Mouse (Mus musculus) left cerebral cortex, postnatal 25 days (tissue): ENCODE results near the gene Slc37a1. TPM values are rescaled to one million over a fixed set of nuclear protein-coding genes. Genes with fewer than 3 reads are reported as not detected.

Experiments used
- DNase-seq, 2 experiments: peaks; one replicate each; pipeline ENCODE4 v3.0.0; 2022; ENCODE audit warnings: low spot score in 2 of 2, mixed read lengths in 1 of 2
- intact Hi-C: fragments of 180-260 bp; cut with DNase I; formaldehyde crosslinking; loops from one replicate; pipeline ENCODE4 v1.15.1; 2025
- total RNA-seq, 2 experiments: library from RNA; stranded (reverse); gene quantifications; 2 replicates each; pipeline ENCODE4 v1.2.3; 2021

The Slc37a1 gene
- total RNA-seq, 2 experiments from 2014 or later, result 6.7 to 9.9 TPM

DNA sequence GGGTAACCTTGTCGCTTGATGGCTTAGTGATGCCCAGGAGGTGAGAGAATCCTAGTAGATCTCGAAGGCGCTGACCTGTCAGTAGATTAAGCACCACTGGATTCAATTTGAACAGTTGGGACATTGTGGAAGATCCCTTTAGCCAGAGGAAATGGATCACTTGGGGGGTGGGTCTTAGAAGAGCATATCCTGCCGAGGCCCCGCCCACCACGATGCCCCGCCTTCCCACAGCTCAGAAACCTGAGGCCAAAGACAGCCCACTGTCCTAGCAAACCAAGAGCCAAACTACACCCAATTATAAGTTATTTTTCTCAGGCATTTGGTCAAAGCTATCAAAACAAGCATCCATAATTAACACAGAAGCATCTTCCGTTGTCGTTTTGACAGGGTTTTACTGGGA is 24.5 kb downstream of the Slc37a1 start:
- DNase-seq, result no peak
- intact Hi-C loops, result no loop called here

DNA sequence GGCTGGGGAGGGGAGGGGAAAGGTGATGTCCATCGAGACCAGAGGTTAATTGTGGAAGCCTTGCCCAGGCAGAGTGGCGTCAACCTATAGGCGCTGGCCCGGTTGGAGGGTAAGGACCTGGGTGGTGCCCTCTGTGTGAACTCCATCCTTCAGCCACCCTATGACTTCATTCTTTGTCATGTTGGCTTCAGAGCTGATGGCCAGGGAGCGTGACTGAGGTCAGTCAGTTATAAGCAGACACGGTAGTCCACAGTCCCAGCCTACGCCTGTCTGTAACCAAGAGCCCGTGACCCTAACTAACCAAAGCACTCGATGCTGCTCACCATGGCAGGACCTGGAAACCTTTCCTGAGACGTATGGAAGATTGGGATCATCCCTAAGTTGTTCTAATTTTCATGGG is 26.1 kb downstream of the Slc37a1 start:
- intact Hi-C loops, result no loop called here
- no peak for DNase-seq

DNA sequence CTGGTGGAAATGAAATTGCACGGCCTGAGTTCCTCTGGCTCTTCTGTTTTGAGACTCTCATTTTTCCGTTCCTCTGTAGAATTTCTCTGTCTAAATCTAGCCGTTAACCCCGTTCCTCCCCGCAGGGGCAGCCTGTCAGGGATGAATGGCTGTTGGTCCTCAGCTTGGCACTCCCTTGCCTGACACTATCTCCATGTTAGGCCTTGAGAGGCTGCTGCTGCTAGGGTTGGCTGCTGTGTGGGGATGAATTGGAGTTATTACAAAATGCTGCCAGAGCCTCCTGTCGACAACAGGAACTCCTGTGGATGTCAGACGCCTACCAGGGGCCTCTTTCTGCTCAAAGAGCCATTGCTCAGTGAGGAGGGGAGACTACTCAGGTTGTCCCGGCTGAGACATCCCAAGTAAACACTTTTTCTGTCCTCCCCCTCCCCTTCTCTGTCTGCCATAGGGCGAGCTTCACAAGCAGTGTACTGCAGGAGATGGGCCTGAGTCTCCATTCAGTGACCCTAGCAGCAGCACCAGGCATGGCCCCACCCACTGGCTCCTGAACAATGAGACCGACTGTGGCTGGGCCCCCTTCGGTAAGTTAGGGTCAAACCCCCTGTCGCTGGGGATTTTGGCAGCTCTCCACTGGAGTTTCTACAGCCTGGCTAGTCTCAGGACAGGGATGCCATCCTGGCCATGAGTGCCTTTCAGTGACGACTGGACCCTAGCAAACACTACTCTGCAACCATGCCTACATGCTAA is 28.6 kb downstream of the Slc37a1 start:
- intact Hi-C loops, result no loop called here
- no peak for DNase-seq

DNA sequence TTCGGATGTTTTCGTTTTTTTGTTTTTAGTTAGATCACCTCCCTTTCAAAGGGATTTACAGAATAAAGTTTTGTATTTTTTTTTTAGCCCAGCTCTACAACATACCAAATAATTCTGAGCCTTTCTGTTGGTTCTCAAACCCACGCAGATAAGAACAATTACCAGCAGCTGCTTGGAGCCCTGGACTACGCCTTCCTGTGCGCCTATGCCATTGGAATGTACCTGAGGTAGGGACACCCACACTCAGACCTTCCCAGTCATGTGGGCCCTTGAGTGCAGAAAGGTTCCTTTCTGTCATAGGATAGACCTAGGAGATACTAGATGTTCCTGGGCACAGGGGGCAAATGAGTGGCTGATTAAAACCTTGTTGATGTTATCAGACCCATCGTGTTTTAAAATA is 29.4 kb downstream of the Slc37a1 start:
- DNase-seq, result no peak
- intact Hi-C loops, result no loop called here

DNA sequence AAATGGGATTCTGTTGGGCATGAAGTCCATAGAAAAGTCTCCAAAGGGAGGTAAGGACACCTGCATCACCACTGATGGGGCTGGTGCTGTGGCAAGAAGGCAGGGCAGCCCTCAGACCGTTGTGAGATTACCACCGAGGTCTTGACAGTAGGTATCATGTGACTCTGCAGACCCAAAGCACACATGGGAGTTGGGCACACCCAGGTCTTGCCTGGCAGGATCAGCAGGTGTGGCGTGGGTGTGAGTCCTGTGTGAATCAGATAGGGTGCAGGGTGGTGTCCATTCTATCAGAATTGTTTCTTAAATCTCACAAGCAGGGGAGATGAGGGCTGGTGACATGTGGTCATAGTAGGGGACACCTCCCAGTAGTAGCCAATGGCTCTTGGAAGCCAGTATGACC is 30.4 kb downstream of the Slc37a1 start:
- intact Hi-C loops, result no loop called here
- DNase-seq, result no peak

DNA sequence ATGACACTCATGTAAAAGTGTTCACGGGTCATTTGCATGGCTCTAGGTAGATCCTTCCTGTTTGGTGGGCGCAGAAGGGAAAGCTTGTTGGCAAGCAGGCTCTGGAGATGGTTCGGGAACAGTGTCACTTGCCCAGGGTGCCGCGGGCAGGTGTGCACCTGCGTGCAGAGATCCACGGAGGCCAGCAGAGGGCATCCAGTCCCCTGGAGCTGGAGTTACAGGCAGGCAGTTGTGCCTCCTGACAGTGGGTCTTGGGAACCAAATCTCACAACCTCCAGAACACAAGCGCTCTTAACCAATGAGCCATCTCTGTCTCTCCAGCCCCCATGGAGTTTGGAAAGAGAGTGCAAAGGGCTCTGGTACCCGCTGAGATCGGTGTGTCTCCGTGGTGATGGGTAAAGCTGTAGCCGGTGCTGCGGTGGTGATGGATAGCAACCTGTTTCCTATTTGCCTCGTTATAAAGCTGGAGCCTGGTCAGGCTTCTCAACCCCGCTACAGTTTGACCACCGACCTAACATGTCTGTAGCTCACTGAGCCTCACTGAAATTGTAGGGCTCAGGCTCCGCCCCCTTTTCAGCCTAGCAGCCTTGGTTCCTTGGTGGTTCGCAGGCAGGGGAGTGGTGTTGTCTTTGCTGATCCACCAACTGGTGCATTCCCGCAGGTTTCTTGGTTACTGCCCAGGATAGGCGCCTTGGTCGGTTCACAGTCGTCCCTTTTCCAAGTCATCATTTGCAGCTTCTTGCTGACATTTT is 31.1 kb downstream of the Slc37a1 start:
- intact Hi-C loops, result no loop called here
- DNase-seq, result no peak

DNA sequence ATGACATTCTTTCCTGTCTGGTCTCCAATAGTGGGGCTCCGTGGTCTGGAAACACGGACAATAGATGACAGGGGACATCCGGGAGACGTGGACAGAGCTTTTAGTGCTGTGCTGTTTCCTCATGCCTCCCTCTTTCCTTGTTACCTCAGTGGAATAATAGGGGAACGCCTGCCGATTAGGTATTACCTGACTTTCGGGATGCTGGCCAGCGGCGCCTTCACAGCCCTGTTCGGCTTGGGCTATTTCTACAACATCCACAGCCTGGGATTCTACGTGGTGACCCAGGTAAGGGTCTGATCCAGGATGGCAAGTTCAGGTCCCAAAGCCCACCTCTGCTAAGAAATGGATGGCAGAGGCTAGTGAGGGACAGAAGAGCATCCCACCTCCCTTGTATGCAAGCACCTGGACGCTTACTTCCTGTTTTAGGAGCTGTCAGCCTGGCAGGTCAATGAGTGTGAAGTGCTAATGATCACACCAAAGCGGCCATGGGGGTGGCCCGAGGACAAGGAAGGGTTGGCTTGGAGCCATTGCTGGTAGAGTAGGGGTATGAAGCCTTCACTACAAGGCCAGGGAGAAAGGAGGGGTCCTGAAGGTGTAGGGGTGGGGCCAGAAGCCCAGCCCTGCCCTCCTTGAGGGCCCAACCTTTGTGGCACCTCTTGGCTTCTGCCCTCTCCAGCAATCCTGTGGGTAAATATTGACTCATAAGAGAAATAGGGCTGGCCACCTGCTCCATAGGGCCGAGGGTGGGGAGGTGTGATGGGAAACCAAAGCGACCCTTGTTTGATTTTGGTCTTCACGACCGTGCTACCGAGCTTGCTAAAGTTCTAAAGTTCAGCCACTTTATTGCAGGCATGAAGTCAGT is 32.5 kb downstream of the Slc37a1 start:
- no peak for DNase-seq
- intact Hi-C loops, result no loop called here

DNA sequence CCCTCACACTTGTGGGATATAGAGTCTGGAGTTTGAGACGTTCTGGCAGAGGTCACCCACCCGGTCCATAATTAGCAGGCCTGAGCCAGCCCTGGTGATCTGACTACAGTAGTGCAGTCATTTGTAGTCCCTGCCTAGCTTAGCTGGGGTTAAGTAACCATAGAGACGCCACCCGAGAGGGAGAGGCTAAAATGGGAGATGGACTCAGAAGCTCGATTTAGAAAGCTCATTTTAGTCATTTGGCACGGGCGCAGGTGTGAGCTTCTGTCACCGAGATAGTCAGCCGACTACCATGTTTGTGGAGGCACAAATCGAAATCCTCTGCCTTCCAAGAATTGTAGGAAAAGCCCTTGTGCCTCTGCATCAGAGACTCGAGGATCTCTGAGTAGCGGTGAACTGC is 34.8 kb downstream of the Slc37a1 start:
- intact Hi-C loops, result no loop called here
- peak; percentile 70 to 97 for DNase-seq

DNA sequence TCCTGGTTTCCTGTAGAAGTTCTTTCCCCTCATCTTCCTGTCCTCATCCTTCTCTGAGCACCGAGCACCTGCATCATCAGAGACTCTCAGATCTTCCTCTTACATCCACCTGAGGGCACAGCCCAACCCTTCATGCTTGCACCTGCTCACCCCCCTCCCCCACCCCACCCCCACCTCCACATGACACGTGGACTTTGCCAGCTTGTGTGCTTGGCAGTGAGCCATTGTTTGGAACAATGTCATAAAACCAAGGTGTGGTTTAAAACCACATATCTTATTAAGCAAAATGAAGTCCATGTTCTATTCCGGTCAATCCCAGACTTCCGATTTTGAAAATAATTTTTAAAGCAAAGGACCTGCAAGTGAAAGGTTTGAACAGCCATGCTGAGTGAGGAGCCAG is 35.9 kb downstream of the Slc37a1 start:
- no peak for DNase-seq
- intact Hi-C loops, result no loop called here

DNA sequence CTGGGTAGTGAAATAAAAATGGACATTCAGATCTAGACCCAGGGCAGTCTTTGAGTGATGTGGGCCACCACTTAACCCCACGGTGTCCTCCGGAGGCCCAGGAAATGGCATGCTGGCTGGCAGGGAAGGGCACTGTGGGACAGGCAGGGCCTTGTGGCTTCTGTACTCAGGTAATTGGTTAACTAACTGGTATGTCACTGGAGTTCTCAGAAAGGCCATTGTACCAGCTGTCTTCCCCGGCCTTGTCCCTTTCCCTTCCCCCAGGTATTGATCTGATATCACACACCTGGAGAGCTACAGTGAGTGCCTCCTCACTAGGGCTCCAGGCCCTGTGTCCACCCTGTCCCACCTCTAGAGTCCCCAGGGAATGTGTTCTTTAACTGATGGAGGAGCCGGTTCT is 36.8 kb downstream of the Slc37a1 start:
- DNase-seq, result no peak
- intact Hi-C loops, result no loop called here

DNA sequence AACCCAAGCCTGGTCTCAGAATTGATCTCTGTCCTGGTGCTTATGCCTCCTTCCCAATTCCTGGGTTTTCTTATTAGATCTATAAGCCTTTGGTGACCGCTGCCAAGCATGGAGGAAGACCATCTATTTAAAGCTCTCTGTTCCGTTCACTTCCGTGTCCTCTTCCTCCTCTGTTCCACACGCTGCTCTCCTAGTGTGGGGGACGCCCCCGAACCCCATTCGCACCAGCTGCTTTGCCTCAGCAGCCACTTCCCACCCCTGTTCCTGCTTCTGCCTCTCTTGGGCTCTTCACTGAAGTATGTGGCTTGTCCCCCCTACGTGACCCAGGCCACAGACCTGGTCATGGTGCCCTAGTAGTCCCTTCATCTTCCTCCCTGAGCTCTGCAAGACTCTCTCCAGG is 37.6 kb downstream of the Slc37a1 start:
- intact Hi-C loops, result no loop called here
- peak in 1 of 2 experiments; percentile 47 for DNase-seq

DNA sequence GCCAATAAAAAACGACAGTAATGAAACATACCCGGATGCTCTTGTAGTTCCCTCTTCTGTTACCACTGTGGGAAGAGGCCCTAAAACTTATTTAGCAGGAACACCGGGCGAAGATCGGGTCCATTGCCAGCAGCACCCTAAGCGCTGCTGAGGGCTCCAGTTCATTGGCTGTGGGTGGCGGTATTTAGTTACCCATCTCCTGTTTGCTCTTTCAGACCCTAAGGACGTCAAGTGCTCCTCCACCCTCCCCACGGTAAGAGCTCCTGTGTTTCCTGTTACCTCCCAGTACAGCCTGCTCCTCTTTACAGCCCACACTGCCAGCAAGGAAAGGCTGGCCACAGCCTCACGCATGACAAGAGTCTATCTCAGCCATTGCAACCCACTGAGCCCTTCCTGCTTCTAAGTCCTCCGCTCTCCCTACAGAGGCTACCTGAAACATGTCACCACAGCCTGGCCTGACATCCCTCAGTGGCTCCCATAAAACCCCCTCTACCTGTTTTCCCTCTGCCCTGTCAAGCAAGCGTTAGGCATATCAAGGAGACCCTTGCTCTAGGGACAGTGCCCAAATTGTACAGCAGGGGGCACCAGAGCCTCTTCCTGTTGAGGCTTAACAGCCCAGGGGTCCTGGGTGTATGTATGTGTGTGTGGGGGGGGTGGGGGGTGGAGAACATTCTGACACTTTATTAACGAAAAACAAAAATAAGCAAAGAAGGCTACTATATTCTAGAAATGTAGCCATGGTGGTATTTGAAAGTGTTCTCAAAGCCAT is 39.0 kb downstream of the Slc37a1 start:
- intact Hi-C loops, result no loop called here
- no peak for DNase-seq

DNA sequence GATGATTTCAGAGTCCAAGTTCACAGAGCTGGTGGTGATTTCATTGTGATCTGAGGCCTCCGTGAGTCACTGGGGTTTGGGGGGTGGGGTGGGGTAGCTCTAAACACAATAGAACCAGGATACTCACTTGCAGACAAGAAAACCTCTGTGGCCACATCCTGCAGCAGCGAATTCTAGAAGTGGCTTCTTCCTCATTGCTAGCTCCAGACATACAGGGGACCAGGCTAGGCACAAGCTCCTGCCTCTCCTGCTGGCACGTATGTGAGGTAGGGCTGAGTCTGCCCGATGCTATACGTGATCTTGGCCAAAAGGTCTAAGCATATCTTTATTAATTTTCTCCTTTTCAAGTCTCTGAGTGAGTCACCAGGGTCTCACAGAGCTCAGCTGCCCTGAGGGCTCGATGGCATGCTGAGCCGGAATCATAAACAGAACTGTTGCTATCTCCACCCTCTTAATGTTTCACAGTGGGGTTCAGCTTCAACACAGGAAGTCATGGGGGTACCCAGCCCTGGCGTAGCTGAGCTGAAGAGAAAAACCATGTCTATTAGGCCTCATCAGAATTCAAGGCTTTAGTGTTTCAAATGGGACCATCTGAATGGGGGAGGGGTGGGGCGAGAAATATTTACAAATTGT is 39.7 kb downstream of the Slc37a1 start:
- no peak for DNase-seq
- intact Hi-C loops, result no loop called here

DNA sequence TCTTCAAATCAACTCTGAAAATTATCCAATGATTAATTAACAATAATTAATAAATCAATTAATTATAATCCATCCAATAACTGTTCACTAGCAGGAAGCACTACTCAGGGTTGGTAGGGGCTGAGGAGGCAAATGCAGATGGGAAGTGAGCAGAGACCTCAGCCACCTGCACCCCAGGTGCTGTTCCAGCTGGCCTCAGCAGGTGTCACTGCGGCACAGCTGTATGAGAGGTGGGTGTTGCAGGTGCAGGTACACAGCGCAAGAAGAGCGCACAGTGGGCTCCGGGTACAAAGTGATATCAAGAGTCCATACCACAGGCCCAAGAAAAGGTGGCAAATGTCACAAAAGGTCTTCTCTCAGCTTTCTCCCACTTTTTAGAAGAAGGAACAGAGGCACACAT is 41.9 kb downstream of the Slc37a1 start:
- no peak for DNase-seq
- intact Hi-C loops, result no loop called here

DNA sequence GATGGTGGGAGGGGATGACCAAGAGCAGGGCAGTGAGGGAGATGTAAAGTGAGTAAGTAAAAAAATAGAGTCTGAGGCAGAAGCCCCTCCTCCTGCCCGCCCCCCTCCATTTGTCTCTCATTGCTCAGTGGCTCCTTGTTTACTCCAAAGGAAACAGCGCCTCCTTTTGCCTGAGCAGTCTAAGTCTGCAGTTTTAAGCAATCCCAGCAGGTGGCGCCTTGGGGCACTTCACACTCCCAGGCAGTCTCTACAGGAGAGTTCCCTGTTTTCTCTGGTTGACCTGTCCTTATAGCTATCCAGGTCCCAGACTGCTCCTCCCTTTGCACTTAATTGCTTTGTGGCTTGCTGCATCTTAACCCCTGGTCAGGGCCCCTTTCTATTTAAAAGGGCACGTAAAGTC is 44.0 kb downstream of the Slc37a1 start:
- intact Hi-C loops, result loop anchor here (5.0 to 10.0 kb wide), 2 partner anchors 117 to 334 kb away; no protein-coding TSS in a partner anchor
- peak; percentile 60 to 63 for DNase-seq

DNA sequence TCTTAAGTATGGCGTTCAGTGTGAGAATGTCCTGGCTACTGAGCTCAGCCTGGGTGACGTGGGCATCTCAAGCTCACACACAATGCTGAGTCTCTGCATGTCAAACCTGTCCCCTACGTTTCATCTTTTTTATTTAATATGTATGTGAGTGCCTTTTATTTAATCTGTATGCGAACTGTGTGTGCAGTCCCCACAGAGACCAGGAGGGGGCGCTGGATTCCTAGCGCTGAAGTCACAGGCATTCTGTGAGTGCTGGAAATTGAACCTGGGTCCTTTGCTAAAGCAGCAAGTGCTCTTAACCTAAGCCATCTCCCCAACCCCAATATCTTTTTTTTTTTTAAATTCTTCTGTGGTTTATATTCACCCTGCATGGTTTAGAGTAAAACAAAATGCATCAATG is 44.7 kb downstream of the Slc37a1 start:
- intact Hi-C loops, result loop anchor here (5.0 to 10.0 kb wide), 2 partner anchors 116 to 334 kb away; no protein-coding TSS in a partner anchor
- DNase-seq, result no peak

DNA sequence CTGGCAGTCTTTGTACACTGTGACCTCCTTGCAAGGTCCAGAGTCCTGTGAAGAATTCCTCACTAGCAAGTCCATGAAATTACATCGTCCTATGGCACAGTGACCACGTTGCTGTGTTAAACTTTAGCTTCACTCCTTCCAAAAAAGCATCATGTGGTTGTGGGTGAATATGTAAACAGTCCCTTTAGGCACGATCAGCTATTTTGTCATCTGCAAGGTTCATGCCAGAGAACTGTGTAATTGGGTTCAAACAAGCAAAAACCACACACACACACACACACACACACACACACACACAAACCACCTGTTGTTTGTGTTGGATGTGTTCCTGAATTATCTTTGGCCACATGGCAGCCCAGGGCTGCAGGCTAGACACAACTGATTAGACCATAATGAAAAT is 45.3 kb downstream of the Slc37a1 start:
- intact Hi-C loops, result loop anchor here (1.0 to 10.0 kb wide), 3 partner anchors 115 to 333 kb away; no protein-coding TSS in a partner anchor
- DNase-seq, result no peak

DNA sequence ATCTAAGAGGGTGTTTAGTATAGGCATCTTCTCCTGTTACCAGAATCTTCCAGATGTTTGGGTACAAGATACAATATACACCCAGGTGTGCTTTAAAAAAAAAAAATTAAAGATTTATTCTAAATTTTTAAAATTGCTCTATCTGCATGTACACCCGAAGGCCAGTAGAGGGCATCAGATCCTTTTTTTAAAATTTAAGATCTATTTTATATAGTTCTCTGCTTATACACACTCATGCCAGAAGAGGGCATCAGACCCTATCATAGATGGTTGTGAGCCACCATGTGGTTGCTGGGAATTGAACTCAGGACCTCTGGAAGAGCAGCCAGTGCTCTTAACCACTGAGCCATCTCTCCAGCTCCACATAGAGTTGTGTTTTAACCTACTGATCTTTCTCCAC is 45.7 kb downstream of the Slc37a1 start:
- intact Hi-C loops, result loop anchor here (1.0 to 10.0 kb wide), 3 partner anchors 115 to 332 kb away; no protein-coding TSS in a partner anchor
- DNase-seq, result no peak
